Mouse (Mus musculus): ENCODE measurements around the gene Zfp341.

The Zfp341 gene

DNA sequence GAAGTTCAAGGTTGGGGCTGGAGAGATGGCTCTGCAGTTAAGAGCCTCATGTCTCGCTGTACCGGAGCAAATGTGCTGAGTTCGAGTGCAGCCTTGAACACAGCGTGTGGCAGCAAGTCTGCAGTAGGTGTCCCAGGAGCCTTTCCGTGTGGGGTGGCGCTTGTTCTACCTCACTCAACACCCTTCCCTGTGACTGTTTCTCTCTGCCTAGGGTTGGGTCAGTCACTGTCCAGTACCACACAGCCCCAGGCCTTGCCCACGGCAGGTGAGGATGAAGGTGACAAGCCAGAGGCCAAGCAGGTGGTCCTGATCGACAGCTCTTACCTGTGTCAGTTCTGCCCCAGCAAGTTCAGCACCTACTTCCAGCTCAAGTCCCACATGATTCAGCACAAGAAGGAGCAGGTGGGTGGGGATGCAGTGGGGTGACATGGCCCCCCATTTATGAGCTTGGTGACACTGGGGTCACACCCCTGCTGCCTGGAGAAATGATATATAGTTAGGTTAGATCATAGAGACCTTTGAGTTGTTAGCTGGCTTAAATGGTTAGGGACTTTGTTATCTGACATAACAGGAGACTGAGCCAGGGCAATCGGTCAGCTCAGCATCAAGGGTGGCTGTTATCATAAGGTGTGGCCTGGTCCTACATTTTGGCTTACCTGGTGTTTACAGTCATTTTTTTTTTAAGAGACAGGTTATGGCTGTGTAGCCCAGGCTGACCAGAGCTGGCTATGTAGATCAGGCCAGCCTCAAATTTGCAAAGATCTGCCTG, 21.0 kb downstream of the Zfp341 start:
- DNase-seq (ENCODE audit: low read depth, low spot score), result no peak

DNA sequence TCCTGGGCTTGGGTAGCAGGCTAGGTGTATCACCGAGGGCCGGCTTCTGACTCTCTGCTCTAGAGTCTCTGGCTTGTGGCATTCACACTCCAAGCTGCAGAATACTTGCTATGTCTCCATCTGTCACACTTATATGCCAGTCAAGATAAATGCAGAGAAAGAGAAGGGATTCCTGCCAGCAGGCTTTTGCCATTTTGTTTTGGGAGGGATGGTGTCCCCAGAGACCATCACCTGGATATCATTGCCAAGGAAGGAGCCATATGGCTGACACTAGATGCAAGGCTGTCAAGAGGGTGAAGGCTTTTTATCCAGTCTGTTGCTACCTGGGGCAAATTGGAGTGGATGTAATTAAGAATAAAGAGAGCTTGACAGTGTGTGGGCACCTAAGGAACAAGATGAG, 22.7 kb downstream of the Zfp341 start:
- DNase-seq (ENCODE audit: low read depth, low spot score), result no peak

DNA sequence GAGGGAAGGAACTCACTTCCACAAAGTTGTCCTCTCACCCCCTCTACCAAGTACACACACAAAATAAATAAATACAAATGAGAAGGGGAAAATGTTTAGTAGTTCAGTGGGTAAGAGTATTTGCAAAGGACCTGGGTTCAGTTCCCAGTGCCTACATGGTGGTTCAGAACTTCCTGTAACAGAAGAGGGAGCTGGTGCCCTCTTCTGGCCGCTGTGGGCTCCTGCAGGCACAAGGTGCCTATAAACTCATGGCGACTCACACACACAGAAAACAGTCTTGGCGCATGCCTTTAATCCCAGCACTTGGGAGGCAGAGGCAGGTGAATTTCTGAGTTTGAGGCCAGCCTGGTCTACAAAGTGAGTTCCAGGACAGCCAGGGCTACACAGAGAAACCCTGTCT, 25.4 kb downstream of the Zfp341 start:
- DNase-seq (ENCODE audit: low read depth, low spot score), result no peak

DNA sequence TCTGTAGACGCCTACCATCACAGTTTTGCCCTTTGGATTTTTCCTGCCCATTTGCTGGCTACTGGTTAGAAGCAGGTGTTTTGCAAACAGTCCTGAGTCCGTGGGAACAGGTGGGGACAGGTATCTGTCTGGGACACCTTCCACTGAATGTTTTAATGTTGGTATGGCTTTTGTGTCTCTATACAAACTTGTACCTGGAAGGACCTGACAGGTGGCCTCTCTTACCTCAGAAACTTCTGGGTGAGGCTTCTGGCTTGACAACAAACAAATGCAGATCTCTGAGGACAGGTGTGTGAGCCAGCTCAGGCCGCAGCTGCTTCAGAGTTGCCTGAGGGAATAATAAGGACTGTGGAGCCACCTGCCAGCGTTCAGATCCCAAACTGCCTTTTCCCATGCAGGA, 26.0 kb downstream of the Zfp341 start:
- DNase-seq (ENCODE audit: low read depth, low spot score), result no peak

DNA sequence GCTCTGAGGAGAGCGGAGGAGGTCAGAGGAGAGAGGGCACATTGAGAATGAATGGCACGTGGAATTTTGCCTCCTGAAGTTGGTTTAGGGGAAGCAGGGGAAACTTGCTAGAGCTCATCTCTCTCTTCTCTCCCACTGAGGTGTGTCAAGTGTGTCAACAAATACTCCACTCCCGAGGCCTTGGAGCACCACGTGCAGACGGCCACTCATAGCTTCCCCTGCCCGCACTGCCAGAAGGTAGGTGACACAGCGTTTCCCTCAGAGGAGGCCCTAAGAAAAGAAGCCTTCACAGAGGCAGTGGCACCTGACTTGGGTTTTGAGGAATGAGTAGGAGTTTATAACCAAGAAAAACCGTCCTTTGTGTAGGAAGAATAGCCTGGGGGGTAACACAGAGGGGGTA, 28.1 kb downstream of the Zfp341 start:
- no peak for DNase-seq (ENCODE audit: low read depth, low spot score)

DNA sequence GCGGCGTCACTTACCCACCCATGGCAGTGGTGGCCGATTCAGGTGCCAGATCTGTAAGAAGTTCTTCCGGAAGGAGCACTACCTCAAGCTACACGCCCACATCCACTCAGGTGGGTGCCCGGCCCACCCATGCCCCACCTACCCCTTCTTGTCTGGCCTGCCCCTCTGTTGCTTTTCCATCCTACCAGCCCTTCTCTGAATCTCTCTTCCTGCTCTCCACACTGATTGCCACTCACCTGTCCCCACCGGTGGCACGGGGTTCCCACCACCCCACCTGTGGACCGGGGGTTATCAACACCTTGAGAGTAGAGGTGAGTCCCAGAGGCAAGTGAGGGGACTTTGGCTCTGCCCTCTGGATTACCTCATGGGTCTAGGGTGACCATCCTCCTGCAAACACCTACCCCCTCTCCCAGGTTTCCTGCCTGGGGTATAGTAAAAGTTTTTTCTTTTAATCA, 28.9 kb downstream of the Zfp341 start:
- no peak for DNase-seq (ENCODE audit: low read depth, low spot score)

DNA sequence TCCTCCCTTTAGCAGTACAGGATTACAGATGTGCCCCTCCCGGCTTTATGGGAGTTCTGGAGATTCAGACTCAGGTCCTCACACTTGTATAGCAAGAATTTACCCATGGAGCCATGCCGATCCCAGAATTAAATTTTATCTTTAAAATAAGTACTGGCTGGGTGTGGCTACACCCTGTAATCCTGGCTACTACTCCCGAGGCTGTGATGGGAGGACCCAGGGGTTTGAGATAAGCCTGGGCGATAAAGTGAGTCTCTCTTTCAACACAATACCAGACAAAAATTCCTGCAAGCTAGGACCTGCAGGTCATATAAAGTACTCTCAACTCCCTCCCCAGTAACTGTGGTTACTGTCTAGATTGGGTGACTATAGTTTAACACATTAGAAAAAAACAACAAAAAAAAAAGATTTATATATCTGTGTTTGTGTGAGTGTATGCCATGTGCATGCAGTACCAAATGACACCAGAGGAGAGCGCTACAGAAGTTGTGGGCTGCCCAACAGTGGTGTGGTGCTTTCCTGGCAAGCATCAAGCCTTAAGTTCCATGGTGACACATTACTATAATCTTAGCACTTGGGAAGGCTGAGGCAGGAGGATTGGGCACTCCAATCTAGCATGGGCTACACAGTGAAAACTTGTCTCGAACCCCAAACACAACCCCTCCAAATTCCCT, 29.8 kb downstream of the Zfp341 start:
- DNase-seq (ENCODE audit: low read depth, low spot score), result no peak

DNA sequence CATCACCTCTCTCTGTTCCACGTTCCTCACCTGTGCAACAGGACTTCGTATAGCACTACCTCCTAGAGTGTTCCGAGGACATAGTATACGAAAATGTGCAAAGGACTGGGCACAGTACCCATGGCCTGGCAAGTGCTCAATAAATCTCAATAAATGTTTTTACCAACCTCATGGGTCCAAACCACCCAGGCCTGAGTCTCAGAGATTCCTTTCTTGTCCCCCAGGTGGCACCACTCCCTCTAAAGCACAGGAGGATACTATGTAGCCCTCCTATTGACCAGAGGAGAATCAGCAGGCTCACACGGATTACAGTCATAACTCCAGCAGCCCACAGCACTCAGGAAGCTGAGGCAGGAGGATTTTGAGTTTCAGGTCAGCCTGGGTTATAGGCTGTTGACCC, 33.5 kb downstream of the Zfp341 start:
- no peak for DNase-seq (ENCODE audit: low read depth, low spot score)

DNA sequence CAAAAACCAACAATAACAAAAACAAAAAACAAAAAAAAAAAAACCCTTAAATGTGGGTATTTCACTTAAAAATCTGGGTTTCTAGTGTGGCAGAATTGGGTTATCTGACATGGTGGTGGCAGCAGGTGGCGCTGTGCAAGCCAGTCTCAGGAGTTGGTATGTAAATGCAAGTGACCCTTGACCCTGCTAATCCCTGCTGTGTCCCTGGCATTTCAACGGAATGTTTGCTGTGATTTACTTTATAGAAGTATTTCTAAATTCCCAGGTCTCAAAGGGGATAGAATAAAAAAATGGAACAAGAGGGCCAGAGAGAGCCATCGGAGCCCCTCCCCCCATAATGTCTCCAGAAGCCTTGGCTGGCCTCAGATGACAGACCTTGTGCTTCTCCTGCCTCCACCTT, 35.0 kb downstream of the Zfp341 start:
- no peak for DNase-seq (ENCODE audit: low read depth, low spot score)

DNA sequence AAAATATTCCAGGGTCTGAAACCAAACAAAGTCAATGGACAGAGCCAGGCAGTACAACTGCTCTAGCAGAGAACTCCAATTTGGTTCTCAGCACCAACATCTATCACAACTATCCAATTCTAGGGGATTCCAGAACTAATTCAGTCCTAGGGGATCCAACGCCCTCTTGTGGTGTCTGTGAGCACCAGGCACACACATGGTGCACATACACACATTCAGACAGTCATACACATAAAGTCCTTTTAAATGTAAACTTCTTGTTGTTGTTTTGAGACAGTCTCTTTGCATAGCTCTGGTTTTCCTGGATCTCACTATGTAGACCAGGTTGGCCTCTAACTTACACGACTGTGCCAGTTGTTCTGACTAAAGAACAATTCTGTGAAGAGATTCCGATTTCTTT, 37.3 kb downstream of the Zfp341 start:
- DNase-seq (ENCODE audit: low read depth, low spot score), result no peak

DNA sequence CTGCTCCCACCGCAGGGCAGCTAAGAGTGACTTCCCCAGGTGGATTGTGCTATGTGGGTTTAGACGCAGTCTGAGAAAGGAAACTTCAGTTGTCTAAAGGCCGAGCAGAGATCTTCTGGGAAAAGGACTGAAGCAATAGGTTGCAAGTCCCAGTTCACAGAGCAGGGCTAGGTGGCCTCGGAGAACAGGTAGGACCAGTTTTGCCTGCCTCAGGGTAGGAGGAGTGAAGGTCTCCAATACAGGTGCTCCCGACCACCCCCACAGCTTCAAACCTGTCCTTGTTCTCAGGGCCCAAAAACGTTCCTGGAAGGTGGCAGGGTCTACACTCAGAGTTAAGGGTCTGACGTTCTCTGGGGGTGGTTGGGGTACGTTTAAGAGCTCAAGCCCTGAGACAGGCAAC, 38.3 kb downstream of the Zfp341 start, which contains the start of gene Chmp4b:
Gene Chmp4b (plus strand): TSS at position 343 of the 400 bp plus-strand sequence.
- DNase-seq (ENCODE audit: low read depth, low spot score), result no peak

DNA sequence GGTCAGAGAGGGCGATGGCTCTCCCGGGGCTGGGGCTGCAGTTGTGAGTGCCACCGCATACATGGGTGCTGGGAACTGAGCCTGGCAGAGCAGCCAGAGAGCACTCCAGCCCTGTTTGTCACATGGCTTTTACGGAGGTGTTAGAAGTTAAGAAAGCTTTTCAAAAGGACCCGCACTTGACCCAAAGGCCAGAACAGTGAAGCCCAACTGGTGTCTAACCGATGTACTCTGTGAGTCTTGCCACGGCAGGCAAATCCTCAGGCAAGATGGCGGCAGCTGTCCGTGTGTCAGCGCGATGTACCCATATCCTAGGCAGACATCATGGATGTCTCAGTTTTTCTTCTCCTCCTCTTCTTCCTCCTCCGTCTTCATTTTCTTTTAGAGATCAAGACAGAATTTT, 41.9 kb downstream of the Zfp341 start:
- DNase-seq (ENCODE audit: low read depth, low spot score), result no peak

DNA sequence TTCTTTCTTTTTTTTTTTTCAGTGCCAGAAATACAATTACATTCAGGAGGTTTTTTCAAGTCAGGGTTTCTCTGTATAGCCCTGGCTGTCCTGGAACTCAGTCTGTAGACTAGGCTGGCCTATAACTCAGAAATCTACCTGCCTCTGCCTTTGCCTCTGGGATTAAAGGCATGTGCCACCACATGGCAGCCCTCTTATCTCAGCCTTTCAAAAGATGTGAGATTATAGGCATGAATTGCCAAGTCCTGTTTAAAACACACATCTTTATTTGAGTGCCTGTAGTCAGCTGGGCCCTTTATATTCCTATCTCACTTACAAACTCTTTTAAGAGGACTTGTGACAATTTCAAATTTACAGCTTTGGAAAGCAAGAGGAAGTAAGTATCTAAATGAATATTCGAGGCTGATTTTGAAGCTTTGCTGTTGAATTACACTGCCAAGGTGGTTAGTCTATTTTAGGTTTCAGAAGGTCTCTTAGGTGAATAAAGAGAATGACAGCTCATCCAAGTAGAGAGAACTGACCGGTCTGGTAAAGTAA, 42.8 kb downstream of the Zfp341 start:
- no peak for DNase-seq (ENCODE audit: low read depth, low spot score)

DNA sequence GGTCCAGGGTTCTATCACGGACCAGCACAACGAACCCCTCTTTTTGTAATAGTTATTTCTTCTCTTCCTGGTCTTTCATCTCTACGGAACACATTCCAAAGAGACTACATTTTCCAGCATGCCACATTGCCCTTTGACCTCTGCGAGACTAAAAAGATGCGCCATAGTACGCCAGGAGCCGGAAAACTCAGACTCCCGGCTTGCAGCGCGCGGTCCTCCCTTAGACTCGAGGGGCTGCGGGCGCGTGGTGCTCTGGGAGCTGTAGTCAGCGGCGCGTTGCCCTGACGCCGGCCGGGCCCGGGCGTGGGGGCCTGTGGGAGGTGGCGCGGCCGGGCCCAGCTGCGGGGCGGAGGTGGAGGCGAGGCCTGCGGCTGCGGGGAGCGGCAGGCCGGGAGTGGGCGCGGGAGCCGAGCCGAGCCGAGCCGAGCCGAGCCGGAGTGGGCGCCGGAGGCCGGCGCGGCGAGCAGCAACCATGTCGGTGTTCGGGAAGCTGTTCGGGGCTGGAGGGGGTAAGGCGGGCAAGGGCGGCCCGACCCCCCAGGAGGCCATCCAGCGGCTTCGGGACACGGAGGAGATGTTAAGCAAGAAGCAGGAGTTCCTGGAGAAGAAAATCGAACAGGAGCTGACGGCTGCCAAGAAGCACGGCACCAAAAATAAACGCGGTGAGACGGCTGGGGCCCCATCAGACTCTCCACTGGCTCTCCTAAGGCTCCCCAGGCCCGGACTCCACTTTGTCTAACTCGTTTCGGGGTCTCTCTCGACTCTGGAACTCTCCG, 43.8 kb downstream of the Zfp341 start:
- peak; percentile 95 for DNase-seq (ENCODE audit: low read depth, low spot score)

DNA sequence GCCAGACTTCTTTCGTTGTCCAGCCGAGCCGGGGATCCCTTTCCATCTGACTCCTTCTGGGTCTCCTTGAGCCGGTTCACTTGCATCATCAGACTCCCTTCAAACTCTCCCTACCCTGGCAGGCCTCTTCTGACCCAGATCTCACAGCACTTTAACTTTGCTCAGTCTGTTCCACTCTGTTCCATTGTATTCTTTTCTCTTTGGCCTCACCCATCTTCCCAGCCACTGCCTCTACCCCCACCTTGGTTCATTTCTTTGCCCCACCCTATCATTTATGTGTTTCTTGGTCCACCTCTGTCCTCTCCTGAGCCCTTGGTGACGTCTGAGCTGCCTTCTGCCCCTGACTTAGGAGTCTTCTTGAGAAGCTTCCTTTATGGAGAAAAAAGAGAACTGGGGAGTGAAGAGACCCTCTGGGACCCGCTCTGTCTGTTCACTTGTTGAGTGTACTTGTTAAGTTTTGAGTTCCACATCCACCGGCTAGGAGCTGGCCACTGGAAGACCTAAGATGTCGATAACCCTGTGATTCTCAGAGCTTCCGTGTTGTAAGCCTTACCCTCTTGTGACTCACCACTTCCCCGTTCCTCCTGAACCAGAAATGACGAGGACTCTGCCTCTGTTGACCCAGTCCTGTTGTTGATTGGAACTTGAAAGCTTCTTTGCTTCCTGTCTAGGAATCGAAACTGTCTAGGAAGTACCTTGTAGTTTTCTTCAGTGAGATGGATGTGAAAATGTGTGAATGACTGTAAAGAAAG, 44.6 kb downstream of the Zfp341 start:
- DNase-seq (ENCODE audit: low read depth, low spot score), result no peak

DNA sequence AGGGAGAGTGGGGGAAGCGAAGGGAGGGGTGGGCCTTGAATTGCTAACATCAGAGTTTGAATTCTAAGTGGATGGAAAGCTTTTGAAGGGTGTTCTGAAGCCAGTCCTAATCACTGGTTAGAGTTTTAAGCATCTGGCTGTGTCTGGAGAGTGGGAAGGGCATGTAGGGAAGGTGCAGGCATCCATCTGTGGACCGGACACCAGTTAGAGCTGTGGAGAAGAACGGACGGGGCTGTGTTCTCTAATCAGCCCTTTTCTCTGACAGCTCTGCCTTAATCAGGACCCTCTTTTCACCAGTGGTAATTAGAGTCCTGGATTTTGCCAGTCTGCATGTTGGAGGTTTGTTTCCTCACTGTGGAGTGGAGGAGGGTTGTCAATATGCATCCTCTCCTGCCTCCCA, 46.0 kb downstream of the Zfp341 start:
- no peak for DNase-seq (ENCODE audit: low read depth, low spot score)

DNA sequence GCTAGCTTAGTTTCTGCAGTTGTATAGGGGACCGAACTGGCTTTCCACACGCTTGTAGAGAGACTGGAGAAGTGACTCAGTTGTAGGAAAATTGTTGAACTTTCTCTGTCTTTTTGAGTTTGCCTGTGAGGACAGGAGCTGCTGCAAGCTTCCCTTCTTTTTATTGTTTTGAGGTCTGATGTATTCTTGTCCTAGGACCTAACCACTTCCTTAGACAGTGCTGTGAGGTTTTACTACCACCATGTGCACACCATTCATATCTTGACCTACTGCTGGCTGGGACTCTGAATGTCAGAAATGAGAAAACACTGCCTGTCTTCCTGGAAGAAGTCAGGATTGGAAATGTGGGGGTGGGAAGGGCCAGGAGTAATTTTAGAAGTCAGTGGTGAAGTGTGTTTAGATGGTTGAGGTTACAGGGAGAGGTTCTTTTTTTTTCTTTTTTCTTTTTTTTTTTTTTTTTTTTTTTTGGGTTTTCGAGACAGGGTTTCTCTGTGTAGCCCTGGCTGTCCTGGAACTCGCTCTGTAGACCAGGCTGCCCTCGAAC, 46.5 kb downstream of the Zfp341 start:
- no peak for DNase-seq (ENCODE audit: low read depth, low spot score)

DNA sequence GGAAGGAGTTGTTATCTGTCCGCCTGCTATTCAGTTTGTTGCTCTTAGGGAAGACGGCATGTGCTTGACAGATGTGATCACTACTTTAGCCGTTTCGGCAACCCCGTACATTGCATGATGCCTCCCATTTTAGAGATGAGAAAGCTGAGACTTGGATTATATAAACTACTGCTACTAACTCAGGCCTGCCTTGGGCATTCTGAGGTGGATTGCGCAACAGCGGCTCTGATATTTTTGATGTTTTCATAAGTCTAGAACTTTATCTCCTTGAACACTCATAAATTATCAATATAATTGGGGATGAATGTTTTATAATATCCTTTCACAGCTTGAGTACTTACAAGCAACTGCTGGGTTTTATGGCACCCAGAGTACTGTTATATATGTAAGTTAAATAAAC, 55.6 kb downstream of the Zfp341 start:
- no peak for DNase-seq (ENCODE audit: low read depth, low spot score)

DNA sequence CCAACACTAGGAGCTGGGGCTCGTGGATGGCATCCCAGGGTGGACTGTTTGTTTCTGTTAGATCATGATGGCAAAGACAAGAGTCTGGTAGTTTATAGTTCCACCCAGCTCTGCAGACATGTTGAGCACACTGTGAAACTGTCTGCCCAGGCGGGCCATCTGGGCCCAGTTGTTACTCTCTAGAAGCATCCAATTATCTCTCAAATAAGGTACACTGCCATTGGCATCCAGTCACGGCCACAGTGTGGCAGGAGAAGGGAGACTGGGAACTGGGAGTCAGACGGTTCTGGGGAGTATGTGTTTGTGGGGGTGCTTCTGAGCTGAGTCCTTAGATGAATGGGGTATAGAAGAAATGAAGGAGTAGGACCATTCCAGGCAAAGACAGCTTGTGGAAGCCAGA, 57.0 kb downstream of the Zfp341 start:
- DNase-seq (ENCODE audit: low read depth, low spot score), result no peak

DNA sequence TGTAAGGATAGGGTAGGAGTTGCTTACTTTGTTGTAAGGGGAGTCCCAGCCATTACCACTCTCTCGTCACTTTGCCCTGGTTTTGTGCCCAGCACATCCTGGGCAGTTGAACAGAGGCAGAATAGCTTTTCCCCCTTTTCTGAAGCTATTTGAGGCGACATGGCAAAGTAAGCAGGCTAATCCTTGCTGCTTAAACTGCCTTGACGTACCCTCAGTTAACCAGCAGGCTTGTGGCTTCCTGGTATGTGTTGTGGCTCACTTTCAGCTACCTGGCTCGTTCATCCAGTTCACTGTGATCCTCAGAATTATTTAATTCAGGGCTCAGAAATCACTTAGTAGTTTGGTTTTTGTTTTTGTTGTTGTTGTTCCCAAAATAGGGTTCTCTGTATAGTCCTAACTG, 57.6 kb downstream of the Zfp341 start:
- no peak for DNase-seq (ENCODE audit: low read depth, low spot score)

DNA sequence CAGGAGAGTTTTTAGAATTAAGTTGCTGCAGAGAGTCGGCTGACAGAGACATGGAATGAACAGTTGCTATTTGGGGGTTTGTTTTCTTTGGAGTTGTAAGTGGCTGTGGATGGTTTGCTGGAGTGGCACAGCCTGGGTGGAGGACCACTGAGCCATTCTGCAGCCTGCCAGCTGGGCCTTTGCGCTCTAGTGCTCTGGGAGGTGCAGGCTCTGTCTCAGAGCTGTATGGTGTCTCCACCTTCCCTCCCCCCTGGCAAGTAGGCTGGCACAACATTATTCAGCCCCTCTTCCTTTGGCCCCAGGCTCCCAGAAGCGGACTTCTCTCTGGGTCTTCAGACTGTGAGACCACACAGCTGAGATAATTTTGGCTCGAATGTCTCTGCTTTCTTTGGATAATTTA, 60.9 kb downstream of the Zfp341 start:
- DNase-seq (ENCODE audit: low read depth, low spot score), result no peak

Data from retina, adult 2 months (tissue).